Mouse (Mus musculus) kidney, adult 2 months (tissue): Measurements from ENCODE around the gene Olfr1065.

Experiments used
- CTCF ChIP-seq: fragments of 200-500 bp; conservative IDR thresholded peaks from 2 replicates; pipeline ENCODE4 v1.5.1; 2011; ENCODE audit warnings: low read depth, mild to moderate bottlenecking, control low read depth, low read length, moderate library complexity, mixed read lengths; ENCODE audit not compliant: insufficient read depth, insufficient read length
- POLR2A ChIP-seq: fragments of 200-500 bp; IDR thresholded peaks from one replicate; pipeline ENCODE4 v1.6.1; 2011; ENCODE audit warnings: low read depth, low read length, control low read depth

DNA sequence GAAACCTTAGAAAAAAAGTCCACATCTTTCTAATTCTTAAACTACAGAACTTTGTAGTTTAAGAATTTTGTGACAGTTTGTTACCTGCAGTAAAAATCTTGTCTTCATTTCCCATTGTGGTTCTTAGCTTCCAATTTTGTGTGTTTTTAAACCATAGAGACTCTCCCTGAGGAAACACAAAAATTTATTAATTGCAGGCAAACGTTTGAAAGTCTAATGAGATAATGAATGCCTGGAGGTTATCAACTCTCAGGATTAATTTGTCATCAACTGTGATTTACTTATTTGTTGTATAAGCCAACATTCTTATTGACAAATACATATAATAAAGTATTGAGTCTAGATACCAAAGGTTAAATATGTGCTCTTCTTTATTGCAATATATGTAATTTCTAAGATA, 36.9 kb upstream of the Olfr1065 start, which contains the start of gene Olfr228:
- no peak for TF ChIP-seq CTCF
- no peak for TF ChIP-seq POLR2A
